Mouse (Mus musculus) myocyte (in vitro differentiated cells): ENCODE data around the gene Mybpc3.

Source experiments
- E2F4 ChIP-seq: IDR thresholded peaks from one replicate; pipeline ENCODE4 v1.6.1; 2011; ENCODE audit warnings: mild to moderate bottlenecking, control low read depth, moderate library complexity; ENCODE audit not compliant: insufficient read depth
- MYOG ChIP-seq, 3 experiments: IDR thresholded peaks; one replicate each; pipeline ENCODE4 v1.6.1; 2011; ENCODE audit warnings: control low read depth in 2 of 3, low read depth in 2 of 3, mild to moderate bottlenecking in 2 of 3; ENCODE audit not compliant: insufficient read length in 2 of 3, control insufficient read depth in 1 of 3, insufficient read depth in 1 of 3
- POLR2A ChIP-seq: IDR thresholded peaks from one replicate; pipeline ENCODE4 v1.6.1; 2011; ENCODE audit warnings: low read depth, mild to moderate bottlenecking, control low read depth, moderate library complexity; ENCODE audit not compliant: insufficient read length
- POLR2AphosphoS2 ChIP-seq: IDR thresholded peaks from one replicate; pipeline ENCODE4 v1.6.1; 2011; ENCODE audit warnings: low read depth, control low read depth; ENCODE audit not compliant: insufficient read length
- REST ChIP-seq: IDR thresholded peaks from one replicate; pipeline ENCODE4 v1.6.1; 2011; ENCODE audit warnings: mild to moderate bottlenecking, control low read depth, moderate library complexity; ENCODE audit not compliant: insufficient read depth, insufficient read length
- SRF ChIP-seq: IDR thresholded peaks from one replicate; pipeline ENCODE4 v1.6.1; 2011; ENCODE audit warnings: low read depth; ENCODE audit not compliant: control insufficient read depth, insufficient read length
- TCF12 ChIP-seq: IDR thresholded peaks from one replicate; pipeline ENCODE4 v1.6.1; 2011; ENCODE audit warnings: mild to moderate bottlenecking, control low read depth; ENCODE audit not compliant: poor library complexity, insufficient read depth, severe bottlenecking

- TF ChIP-seq POLR2A: no peak
- no peak for TF ChIP-seq E2F4
- TF ChIP-seq POLR2AphosphoS2: no peak
- TF ChIP-seq REST: no peak
- TF ChIP-seq SRF: no peak
- TF ChIP-seq MYOG (IDR thresholded peaks at IDR 0.05; ENCODE audit: control insufficient read depth in 1 of 3, insufficient read depth in 1 of 3, insufficient read length in 2 of 3, low read depth in 2 of 3): no peak
- no peak for TF ChIP-seq TCF12
These were observed 8.0 kb upstream of the Mybpc3 start for GRCm38 (mm10) chr2:91109807-91110385.
